Mouse (Mus musculus): Measurements from ENCODE around the gene Capn3. TPM values are rescaled to one million over a fixed set of nuclear protein-coding genes. Genes with fewer than 3 reads are reported as not detected.

Gene Capn3
- polyA plus RNA-seq, 1 experiment from 2014 or later, result 0.55 TPM

GRCm38 (mm10) chr2:120539333-120539732 is 83.5 kb downstream of the Capn3 start:
- H3K4me2 ChIP-seq (replicated peaks; ENCODE audit: low read depth, low read length), result peak overlapping the region; percentile 42
- H3K9me3 ChIP-seq (ENCODE audit: low read length), result no peaks in the 10 kb centered on the region
- ATAC-seq, result peak; percentile 12; the same call in 1 of the 2 replicates
- no peak overlapping the region for H3K9ac ChIP-seq (replicated peaks; ENCODE audit: low read depth)
- H3K4me3 ChIP-seq (ENCODE audit: low read depth, low read length), result peak overlapping the region; percentile 20; the same call in 1 of the 2 replicates
- H3K36me3 ChIP-seq (ENCODE audit: insufficient read depth, low read length), result peaks cover 13% of the 10 kb centered on the region; the same call in 1 of the 2 replicates
- peaks cover 4% of the 10 kb centered on the region; the same call in 1 of the 2 replicates for H3K4me1 ChIP-seq (ENCODE audit: insufficient read depth, low read depth, low read length)
- TF ChIP-seq EP300 (IDR thresholded peaks at IDR 0.05) (no peak), CTCF (IDR thresholded peaks at IDR 0.05) (no peak)
- H3K27ac ChIP-seq (ENCODE audit: low read length), result peak overlapping the region; percentile 64; the same call in 1 of the 2 replicates
- H3K27me3 ChIP-seq (replicated peaks; ENCODE audit: insufficient read depth, low read length), result no peaks in the 10 kb centered on the region
- no peak for DNase-seq (ENCODE audit: low spot score)
- 28% methylated on average over 3 of the region's 3 CpGs for WGBS

- WGBS, result 4% methylated on average over 1 of the region's 1 CpGs
- DNase-seq (ENCODE audit: low spot score) (peak; percentile 96), ATAC-seq (peak; percentile 97)
- peaks cover 14% of the 10 kb centered on the region; the same call in 1 of the 2 replicates for H3K36me3 ChIP-seq (ENCODE audit: insufficient read depth, low read length)
- H3K27ac ChIP-seq (ENCODE audit: low read length), result peak overlapping the region; percentile 64; the same call in 1 of the 2 replicates
- H3K4me3 ChIP-seq (ENCODE audit: low read depth, low read length), result peak overlapping the region; percentile 20; the same call in 1 of the 2 replicates
- TF ChIP-seq CTCF (IDR thresholded peaks at IDR 0.05), result no peak
- peak; percentile 80 for TF ChIP-seq EP300 (IDR thresholded peaks at IDR 0.05)
- no peaks in the 10 kb centered on the region for H3K9me3 ChIP-seq (ENCODE audit: low read length)
- H3K4me1 ChIP-seq (ENCODE audit: insufficient read depth, low read depth, low read length), result peaks cover 4% of the 10 kb centered on the region; the same call in 1 of the 2 replicates
- H3K27me3 ChIP-seq (replicated peaks; ENCODE audit: insufficient read depth, low read length), result no peaks in the 10 kb centered on the region
- H3K9ac ChIP-seq (replicated peaks; ENCODE audit: low read depth), result no peak overlapping the region
- H3K4me2 ChIP-seq (replicated peaks; ENCODE audit: low read depth, low read length), result peak overlapping the region; percentile 42
These were observed 84.0 kb downstream of the Capn3 start for GRCm38 (mm10) chr2:120539778-120540208.

DNA sequence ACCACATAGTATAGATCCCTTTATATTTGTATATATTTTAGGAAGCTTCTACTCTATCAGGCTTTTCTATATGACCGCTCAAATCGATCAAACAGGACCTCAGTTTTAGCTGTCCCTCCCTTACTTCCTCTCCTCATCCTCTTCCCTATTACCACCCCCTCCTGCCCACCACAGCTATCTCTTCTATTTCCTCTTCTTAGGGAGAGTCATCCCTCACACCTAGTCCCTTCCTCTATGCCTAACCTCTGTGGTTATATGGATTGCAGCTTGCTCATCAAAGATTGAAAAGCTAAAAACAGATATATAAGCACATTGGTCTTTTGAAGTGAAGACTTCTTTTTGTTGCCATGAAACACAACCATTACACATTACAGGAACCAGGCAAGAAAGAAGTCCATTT is 88.9 kb downstream of the Capn3 start:
- WGBS, result 86% methylated on average over 2 of the region's 2 CpGs
- TF ChIP-seq CTCF (IDR thresholded peaks at IDR 0.05) (no peak), EP300 (IDR thresholded peaks at IDR 0.05) (no peak)
- ATAC-seq (no peak), DNase-seq (ENCODE audit: low spot score) (no peak)
- peaks cover 7% of the 10 kb centered on the region; the same call in 1 of the 2 replicates for H3K36me3 ChIP-seq (ENCODE audit: insufficient read depth, low read length)
- H3K4me3 ChIP-seq (ENCODE audit: low read depth, low read length), result no peak overlapping the region
- H3K27ac ChIP-seq (ENCODE audit: low read length), result no peak overlapping the region
- no peak overlapping the region for H3K9ac ChIP-seq (replicated peaks; ENCODE audit: low read depth)
- no peak overlapping the region for H3K4me2 ChIP-seq (replicated peaks; ENCODE audit: low read depth, low read length)
- no peaks in the 10 kb centered on the region for H3K27me3 ChIP-seq (replicated peaks; ENCODE audit: insufficient read depth, low read length)
- H3K4me1 ChIP-seq (ENCODE audit: insufficient read depth, low read depth, low read length), result no peaks in the 10 kb centered on the region
- no peaks in the 10 kb centered on the region for H3K9me3 ChIP-seq (ENCODE audit: low read length)

Other genes starting within 250 kb of the Capn3 start
- gene Pla2g4e, start 210.7 kb upstream of the Capn3 start, polyA plus RNA-seq (2015; fragmentation: Nextera tagmentation; extraction: Ambion mirVana), result 0.13 TPM in 1 of 2 replicates, not detected in the other
- gene Pla2g4d, start 166.8 kb upstream of the Capn3 start, polyA plus RNA-seq (2015; fragmentation: Nextera tagmentation; extraction: Ambion mirVana), result not detected in 2 replicates
- 1.8 and 2.2 TPM in 2 replicates for gene Pla2g4f, start 141.9 kb upstream of the Capn3 start, polyA plus RNA-seq (2015; fragmentation: Nextera tagmentation; extraction: Ambion mirVana)
- gene Vps39, start 102.9 kb upstream of the Capn3 start, polyA plus RNA-seq (2015; fragmentation: Nextera tagmentation; extraction: Ambion mirVana), result 15.2 and 15.5 TPM in 2 replicates
- 10.9 and 11.5 TPM in 2 replicates for gene Ganc, start 52.1 kb upstream of the Capn3 start, polyA plus RNA-seq (2015; fragmentation: Nextera tagmentation; extraction: Ambion mirVana)
- 12.0 and 14.0 TPM in 2 replicates for gene Tmem87a, start 51.9 kb upstream of the Capn3 start, polyA plus RNA-seq (2015; fragmentation: Nextera tagmentation; extraction: Ambion mirVana)
- 28.2 and 28.5 TPM in 2 replicates for gene Zfp106, start 107.8 kb downstream of the Capn3 start, polyA plus RNA-seq (2015; fragmentation: Nextera tagmentation; extraction: Ambion mirVana)
- gene Snap23, start 111.7 kb downstream of the Capn3 start, polyA plus RNA-seq (2015; fragmentation: Nextera tagmentation; extraction: Ambion mirVana), result 40.0 and 48.0 TPM in 2 replicates
- gene Haus2, start 153.4 kb downstream of the Capn3 start, polyA plus RNA-seq (2015; fragmentation: Nextera tagmentation; extraction: Ambion mirVana), result 13.2 and 14.2 TPM in 2 replicates
- gene Lrrc57, start 153.5 kb downstream of the Capn3 start, polyA plus RNA-seq (2015; fragmentation: Nextera tagmentation; extraction: Ambion mirVana), result 24.7 and 28.2 TPM in 2 replicates
- 15.4 and 17.8 TPM in 2 replicates for gene Stard9, start 173.1 kb downstream of the Capn3 start, polyA plus RNA-seq (2015; fragmentation: Nextera tagmentation; extraction: Ambion mirVana)

All from lung, postnatal 0 days (tissue).